Mouse (Mus musculus): ENCODE data around the gene Coq6.
A peak's percentile ranks its signal among the peaks of the same experiment; 100 is the strongest.
"Not testable (repeated sequence)": the region's sequence is repeated elsewhere in the genome, so short reads cannot be mapped to it uniquely, and the experiment has no call there.

Coq6 gene

GRCm38 (mm10) chr12:84361555-84362489 lies at the start of gene Coq6, which contains the start of gene Fam161b:
Gene Coq6 (plus strand): TSS chr12:84361657.
Gene Fam161b (minus strand): TSS chr12:84361833.
- DNase-seq, result peak; percentile 91 to 93

- DNase-seq, result no peak
Observed at GRCm38 (mm10) chr12:84316006-84316405, 45.5 kb upstream of the Coq6 start.

GRCm38 (mm10) chr12:84316721-84317621 lies 44.5 kb upstream of the Coq6 start, which contains the start of gene Zfp410:
Gene Zfp410 (plus strand): TSS chr12:84316852.
- peak; percentile 75 to 76 for DNase-seq

- no peak for DNase-seq
Observed at GRCm38 (mm10) chr12:84327111-84327512, 34.3 kb upstream of the Coq6 start.

GRCm38 (mm10) chr12:84336963-84337625 lies 24.4 kb upstream of the Coq6 start:
- no peak for DNase-seq

GRCm38 (mm10) chr12:84347192-84347591 lies 14.3 kb upstream of the Coq6 start:
- DNase-seq, result peak; percentile 17 to 47

- not testable (repeated sequence) for DNase-seq
Observed at GRCm38 (mm10) chr12:84358699-84359098, 2.8 kb upstream of the Coq6 start.

GRCm38 (mm10) chr12:84362872-84363271 lies 1.4 kb downstream of the Coq6 start:
- no peak for DNase-seq

- no peak for DNase-seq
Observed at GRCm38 (mm10) chr12:84364291-84364690, 2.8 kb downstream of the Coq6 start.

GRCm38 (mm10) chr12:84365137-84365536 lies 3.7 kb downstream of the Coq6 start:
- no peak for DNase-seq

GRCm38 (mm10) chr12:84366971-84367370 lies 5.5 kb downstream of the Coq6 start:
- peak; percentile 14 to 26 for DNase-seq

- DNase-seq, result no peak
Observed at GRCm38 (mm10) chr12:84371647-84372046, 10.2 kb downstream of the Coq6 start.

- DNase-seq, result no peak
Observed at GRCm38 (mm10) chr12:84373831-84374481, 12.5 kb downstream of the Coq6 start.

GRCm38 (mm10) chr12:84382369-84382768 lies 20.9 kb downstream of the Coq6 start:
- no peak for DNase-seq

- no peak for DNase-seq
Observed at GRCm38 (mm10) chr12:84384644-84385081, 23.2 kb downstream of the Coq6 start.

GRCm38 (mm10) chr12:84385408-84385807 lies 24.0 kb downstream of the Coq6 start:
- no peak for DNase-seq

GRCm38 (mm10) chr12:84388097-84388496 lies 26.6 kb downstream of the Coq6 start:
- peak; percentile 25 to 30 for DNase-seq

- DNase-seq, result peak; percentile 46 to 53
Observed at GRCm38 (mm10) chr12:84388774-84389400, 27.4 kb downstream of the Coq6 start.

- DNase-seq, result no peak
Observed at GRCm38 (mm10) chr12:84390336-84390735, 28.9 kb downstream of the Coq6 start.

GRCm38 (mm10) chr12:84392681-84393080 lies 31.2 kb downstream of the Coq6 start:
- DNase-seq, result no peak

- DNase-seq, result no peak
Observed at GRCm38 (mm10) chr12:84393847-84394246, 32.4 kb downstream of the Coq6 start.

Data from B cell, adult 2 months (primary cell).